Mouse (Mus musculus): Measurements from ENCODE around the gene Bms1.

Bms1 gene

DNA sequence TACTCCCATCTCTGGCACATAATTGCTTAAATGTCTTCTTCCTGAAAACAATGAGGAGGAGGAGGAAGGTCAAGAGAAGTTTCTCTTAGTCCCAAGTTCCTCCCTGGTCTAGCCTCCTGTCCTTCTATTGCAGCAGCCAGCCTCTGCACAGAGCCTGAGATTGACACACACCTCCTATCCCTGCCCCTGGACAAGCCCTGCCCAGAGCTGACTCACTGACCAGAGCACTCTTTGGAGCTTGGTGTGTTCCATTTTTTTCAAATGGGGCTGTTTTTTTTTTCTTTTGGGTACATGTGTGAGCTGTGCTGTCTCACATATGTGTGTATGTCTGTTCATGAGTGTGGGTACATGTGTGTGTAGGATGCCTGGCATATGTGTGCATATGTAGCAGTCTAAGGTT is 53.5 kb downstream of the Bms1 start:
- DNase-seq, result no peak

DNA sequence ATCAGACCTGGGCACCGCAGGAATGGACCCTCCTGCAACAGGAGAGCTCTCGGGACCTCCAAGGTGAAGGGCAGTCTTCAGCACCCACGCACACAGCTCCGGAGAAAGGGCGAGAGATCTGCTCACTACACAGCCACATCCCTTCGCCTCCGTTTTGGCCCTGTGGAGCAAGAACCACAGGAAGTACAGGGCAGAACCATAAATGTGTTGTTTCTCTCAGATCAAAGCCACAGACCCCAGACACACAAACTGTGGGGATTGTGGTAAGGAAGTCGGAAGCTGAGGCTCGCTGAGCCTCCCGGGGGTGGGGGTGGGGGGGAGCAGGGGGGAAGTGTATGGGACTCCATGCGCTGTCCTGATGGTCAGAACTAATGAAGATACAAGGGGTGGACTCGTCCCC is 68.9 kb downstream of the Bms1 start:
- DNase-seq, result no peak

DNA sequence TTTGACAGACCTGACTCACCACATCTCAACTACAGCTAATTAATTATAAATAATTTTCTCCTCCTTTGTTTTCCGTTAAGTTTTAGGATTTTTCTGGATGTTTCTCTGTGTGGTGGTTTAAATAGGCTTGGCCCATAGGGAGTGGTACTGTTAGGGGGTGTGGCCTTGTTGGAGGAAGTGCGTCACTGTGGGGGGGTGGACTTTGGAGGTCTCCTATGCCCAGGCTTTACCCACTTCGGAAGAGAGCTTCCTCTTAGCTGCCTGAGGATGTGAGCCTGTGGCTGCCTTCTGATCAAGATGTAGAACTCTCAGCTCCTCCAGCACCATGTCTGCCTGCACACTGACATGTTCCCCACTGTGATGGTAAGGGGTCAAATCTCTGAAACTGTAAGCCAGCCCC is 71.1 kb downstream of the Bms1 start:
- DNase-seq, result no peak

DNA sequence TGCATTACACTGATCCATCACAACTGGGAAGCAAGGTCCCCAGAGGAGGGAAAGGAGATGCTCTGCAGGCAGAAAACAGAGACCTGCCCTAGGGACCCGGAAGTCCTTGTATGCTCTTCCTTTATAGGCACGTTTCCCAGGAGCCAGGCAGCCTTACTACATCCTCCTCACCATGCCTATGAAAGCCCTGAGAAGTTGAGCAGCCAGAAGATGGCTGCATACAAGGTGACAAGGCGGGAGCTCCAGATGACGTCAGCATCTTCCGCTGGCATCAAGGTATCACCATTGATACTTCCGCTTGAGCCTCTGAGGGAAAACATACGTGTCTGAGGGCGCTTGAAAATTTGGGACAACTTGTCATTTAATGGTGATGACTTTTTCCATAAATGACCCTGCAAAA is 72.0 kb downstream of the Bms1 start:
- DNase-seq, result no peak

DNA sequence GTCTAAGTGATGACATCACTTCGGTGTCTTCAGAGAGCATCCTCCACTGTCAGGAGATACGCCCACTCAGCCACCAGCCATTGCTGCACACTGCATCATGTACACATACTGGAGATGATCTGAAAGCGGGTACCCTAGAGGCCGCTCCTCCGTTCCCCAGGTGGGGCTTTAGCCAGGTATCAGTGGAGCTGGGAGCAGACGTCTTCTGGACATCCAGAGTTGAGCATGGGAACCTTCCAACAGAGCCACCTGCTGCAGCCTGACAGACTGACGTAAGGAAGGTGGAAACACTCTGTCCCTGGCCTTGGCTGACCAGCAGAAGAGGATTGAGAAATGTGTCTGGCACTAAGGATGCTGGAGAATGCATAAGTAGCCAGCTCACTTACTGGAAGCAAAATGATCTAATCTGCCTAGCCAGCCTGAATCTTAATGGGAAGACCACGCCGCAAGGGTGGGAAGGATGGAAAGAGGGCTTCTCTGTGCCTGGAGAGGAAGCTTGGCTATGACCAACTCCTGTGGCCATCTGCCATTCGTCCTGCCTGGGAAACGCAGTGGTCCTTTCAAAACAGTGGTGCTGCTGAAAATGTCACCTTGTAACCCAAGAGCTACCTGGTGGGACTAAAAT is 77.3 kb downstream of the Bms1 start:
- DNase-seq, result no peak

DNA sequence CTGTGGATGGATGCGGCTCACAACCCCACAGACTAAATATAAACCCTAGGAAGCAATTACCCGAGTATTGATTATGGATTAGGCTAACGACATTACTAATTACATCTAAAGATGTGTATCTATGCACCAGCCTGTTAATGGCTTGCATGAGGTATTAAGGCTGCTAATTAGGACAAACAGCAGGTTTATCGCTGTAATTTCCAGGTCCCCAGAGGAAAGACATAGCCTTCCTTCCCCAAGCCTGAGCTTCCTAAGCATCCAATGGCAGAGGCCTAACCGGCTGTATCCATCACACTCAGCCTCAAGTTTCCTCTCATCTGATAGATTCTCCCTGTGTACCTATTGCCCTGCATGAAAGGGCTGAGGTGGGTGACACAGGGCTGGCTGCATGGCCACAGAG is 81.6 kb downstream of the Bms1 start:
- no peak for DNase-seq

DNA sequence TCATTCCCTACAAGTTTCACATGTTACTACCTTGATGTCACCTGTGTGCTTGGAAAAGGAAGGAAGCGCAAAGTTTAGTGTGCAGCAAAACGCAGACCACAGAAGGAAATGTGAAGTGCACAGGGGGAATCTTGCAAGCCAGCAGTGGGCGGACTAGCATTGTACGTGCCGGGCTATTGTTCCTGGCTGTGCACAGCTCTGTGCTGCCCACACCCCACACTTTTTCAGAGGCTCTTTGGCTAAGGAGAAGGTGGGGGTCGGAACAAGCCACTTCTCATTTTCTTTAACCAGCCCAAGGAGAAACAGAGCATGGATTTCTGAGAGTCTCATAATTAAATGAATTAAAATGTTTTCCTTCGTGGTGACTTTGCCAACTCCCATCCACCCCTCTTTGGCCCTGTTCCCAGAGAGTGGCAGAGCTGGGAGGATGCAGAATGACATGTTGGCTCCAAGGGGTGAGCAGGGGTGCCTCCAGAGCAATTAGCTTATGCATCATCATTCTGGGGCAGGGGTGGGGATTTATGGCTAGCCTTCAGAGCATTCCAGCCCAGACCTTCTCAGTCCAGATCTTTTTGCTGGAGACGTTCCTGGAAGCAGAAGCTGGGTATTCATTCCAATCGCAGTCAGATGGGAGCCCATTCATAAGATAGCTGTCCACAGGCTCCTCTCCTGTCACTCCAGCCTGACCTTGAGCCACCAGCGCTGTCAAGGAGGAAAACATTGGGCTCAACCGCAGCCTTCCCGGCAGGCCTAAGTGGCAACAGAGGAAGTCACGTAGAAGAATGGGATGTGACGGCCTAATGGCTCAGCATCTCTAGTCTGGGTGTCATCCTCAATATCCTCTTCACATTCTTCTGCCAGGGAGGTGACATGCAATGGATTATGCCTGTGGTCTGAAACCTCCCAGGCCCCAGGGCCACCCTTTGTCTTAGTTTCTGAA is 82.5 kb downstream of the Bms1 start:
- no peak for DNase-seq

DNA sequence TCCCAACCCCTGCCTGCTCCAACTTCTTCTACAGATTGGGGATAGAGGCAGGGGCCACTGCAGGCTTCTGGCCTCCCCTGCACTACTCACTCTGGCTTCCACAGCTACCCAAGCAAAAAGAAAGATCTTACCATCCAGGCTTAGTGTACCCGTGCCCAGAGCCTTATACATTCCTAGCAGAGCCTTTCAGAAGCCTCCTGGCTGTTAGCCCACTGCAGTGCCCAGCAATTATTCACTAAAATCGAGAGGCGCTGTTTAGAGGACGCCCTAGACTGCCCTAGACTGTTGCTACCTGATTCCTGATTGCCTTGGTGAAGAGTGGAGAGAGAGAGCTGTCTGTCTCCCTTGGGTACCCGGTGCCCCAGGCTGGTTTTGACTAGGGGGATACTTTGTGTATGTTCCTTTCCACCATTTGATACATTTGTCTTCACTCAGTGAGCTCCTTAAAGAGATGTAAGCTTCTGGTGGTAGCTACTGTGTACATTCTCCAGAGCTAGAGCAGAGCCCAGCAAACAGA is 83.3 kb downstream of the Bms1 start:
- no peak for DNase-seq

DNA sequence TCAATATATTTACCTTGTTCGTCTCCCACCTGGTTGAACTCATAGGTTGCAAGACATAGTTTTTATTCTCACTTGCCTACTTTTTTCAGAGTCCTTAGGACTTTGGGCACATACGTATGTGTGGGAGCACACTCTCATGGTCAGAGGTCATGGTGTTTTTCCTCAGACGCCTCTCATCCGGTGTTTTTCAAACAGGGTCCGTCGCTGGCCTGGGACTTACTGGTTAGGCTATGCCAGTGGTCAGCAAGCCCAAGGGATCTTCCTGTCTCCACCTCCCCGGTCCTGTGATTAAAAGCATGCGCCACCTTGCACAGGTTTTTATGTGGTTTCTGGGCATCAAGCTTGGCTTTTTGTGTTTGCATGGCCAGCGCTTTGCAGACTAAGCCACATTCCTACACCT is 85.4 kb downstream of the Bms1 start:
- DNase-seq, result no peak

Measured in cerebellum, adult 8-10 months (tissue).